Mouse (Mus musculus) midbrain, embryonic 15.5 days (tissue): ENCODE measurements around the gene Dennd2a. TPM values are rescaled to one million over a fixed set of nuclear protein-coding genes. Genes with fewer than 3 reads are reported as not detected.

Experiments
- ATAC-seq: fragments of 200-750 bp; cut with Nextera tagmentation; replicated peaks from 2 replicates; pipeline ENCODE4 v1.8.0; 2017; ENCODE audit warnings: moderate TSS enrichment
- H3K27ac ChIP-seq: fragments of 300-500 bp; sonication (generic); 2 replicates; pipeline ENCODE4 v1.5.1; 2015; ENCODE audit warnings: mild to moderate bottlenecking, inconsistent platforms
- H3K27me3 ChIP-seq: fragments of 300-500 bp; sonication (generic); replicated peaks from 2 replicates; pipeline ENCODE4 v1.6.1; 2015; ENCODE audit warnings: inconsistent platforms
- H3K36me3 ChIP-seq: fragments of 300-500 bp; sonication (generic); replicated peaks from 2 replicates; pipeline ENCODE4 v1.6.1; 2015; ENCODE audit warnings: inconsistent platforms
- H3K4me1 ChIP-seq: fragments of 300-500 bp; sonication (generic); 2 replicates; pipeline ENCODE4 v1.6.1; 2015; ENCODE audit warnings: inconsistent platforms
- H3K4me2 ChIP-seq: fragments of 300-500 bp; sonication (generic); 2 replicates; pipeline ENCODE4 v1.6.1; 2015; ENCODE audit warnings: inconsistent platforms, mild to moderate bottlenecking, moderate library complexity
- H3K4me3 ChIP-seq: fragments of 300-500 bp; sonication (generic); 2 replicates; pipeline ENCODE4 v1.5.1; 2015; ENCODE audit warnings: mild to moderate bottlenecking, inconsistent platforms
- H3K9ac ChIP-seq: fragments of 300-500 bp; sonication (generic); 2 replicates; pipeline ENCODE4 v1.6.1; 2015; ENCODE audit warnings: mild to moderate bottlenecking, inconsistent platforms
- H3K9me3 ChIP-seq: fragments of 300-500 bp; sonication (generic); 2 replicates; pipeline ENCODE4 v1.6.1; 2016; ENCODE audit warnings: inconsistent platforms
- WGBS: fragments of 180-500 bp; shearing (Covaris S2); methylation state at CpG from one replicate; pipeline ENCODE4 v1.1.7; 2015; ENCODE audit warnings: mixed read lengths; 5-methylcytosine and 5-hydroxymethylcytosine counted together
- polyA plus RNA-seq: library from polyadenylated mRNA; unstranded; fragments of >200 nt; fragmentation: Nextera tagmentation; extraction: Ambion mirVana; gene quantifications from 2 replicates; pipeline ENCODE4 v1.2.1, GENCODE M21; 2015

The Dennd2a gene
- polyA plus RNA-seq, 1 experiment from 2014 or later: 21.0 TPM

GRCm38 (mm10) chr6:39528671-39529535, 28.8 kb downstream of the Dennd2a start:
- no peak overlapping the region for H3K9ac ChIP-seq
- peak; percentile 79 for ATAC-seq
- peak overlapping the region; percentile 78 for H3K27ac ChIP-seq
- H3K9me3 ChIP-seq: no peaks in the 10 kb centered on the region
- peaks cover 22% of the 10 kb centered on the region for H3K4me1 ChIP-seq
- no peaks in the 10 kb centered on the region for H3K36me3 ChIP-seq
- WGBS: 31% methylated on average over 12 of the region's 12 CpGs
- H3K27me3 ChIP-seq: no peaks in the 10 kb centered on the region
- H3K4me3 ChIP-seq: no peak overlapping the region
- H3K4me2 ChIP-seq: peak overlapping the region; percentile 12; the same call in 1 of the 2 replicates

- 34% methylated on average over 4 of the region's 4 CpGs for WGBS
- Histone ChIP-seq H3K9ac (no peak overlapping the region), H3K4me3 (no peak overlapping the region)
These were observed 29.9 kb downstream of the Dennd2a start for GRCm38 (mm10) chr6:39527811-39528210.

GRCm38 (mm10) chr6:39527337-39527784, 30.3 kb downstream of the Dennd2a start:
- 0 out of 2 replicates have a peak, but pooled peaks have one; percentile 12 for ATAC-seq
- Histone ChIP-seq H3K4me1 (peaks cover 22% of the 10 kb centered on the region), H3K4me2 (no peak overlapping the region), H3K9ac (no peak overlapping the region), H3K27ac (peak overlapping the region; percentile 78), H3K36me3 (peaks cover 6% of the 10 kb centered on the region; the same call in 1 of the 2 replicates), H3K27me3 (no peaks in the 10 kb centered on the region), H3K4me3 (no peak overlapping the region), H3K9me3 (no peaks in the 10 kb centered on the region)
- 87% methylated on average over 7 of the region's 7 CpGs for WGBS

More at GRCm38 (mm10) chr6:39527811-39528210, 29.9 kb downstream of the Dennd2a start:
- Histone ChIP-seq H3K36me3 (peaks cover 4% of the 10 kb centered on the region; the same call in 1 of the 2 replicates), H3K9me3 (no peaks in the 10 kb centered on the region), H3K4me1 (peaks cover 22% of the 10 kb centered on the region), H3K27ac (peak overlapping the region; percentile 78), H3K27me3 (no peaks in the 10 kb centered on the region), H3K4me2 (no peak overlapping the region)
- ATAC-seq: peak; percentile 64; the same call in 1 of the 2 replicates

- Histone ChIP-seq H3K4me1 (peaks cover 22% of the 10 kb centered on the region), H3K27me3 (no peaks in the 10 kb centered on the region), H3K4me3 (no peak overlapping the region), H3K27ac (0 out of 2 replicates have a peak overlapping the region, but pooled peaks have one; percentile 78), H3K9ac (no peak overlapping the region), H3K9me3 (no peaks in the 10 kb centered on the region), H3K4me2 (no peak overlapping the region), H3K36me3 (peaks cover 9% of the 10 kb centered on the region; the same call in 1 of the 2 replicates)
- ATAC-seq: no peak
- 66% methylated on average over 9 of the region's 10 CpGs for WGBS
These were observed 30.9 kb downstream of the Dennd2a start for GRCm38 (mm10) chr6:39526797-39527196.

GRCm38 (mm10) chr6:39523161-39523560, 34.5 kb downstream of the Dennd2a start:
- ATAC-seq: no peak
- Histone ChIP-seq H3K4me3 (no peak overlapping the region), H3K36me3 (peaks cover 27% of the 10 kb centered on the region; the same call in 1 of the 2 replicates), H3K9me3 (0 out of 2 replicates have a peak, but pooled peaks cover 3% of the 10 kb centered on the region), H3K4me1 (peaks cover 10% of the 10 kb centered on the region), H3K27ac (no peak overlapping the region), H3K9ac (no peak overlapping the region), H3K27me3 (no peaks in the 10 kb centered on the region), H3K4me2 (no peak overlapping the region)
- 94% methylated on average over 13 of the region's 13 CpGs for WGBS

- Histone ChIP-seq H3K4me2 (no peak overlapping the region), H3K27me3 (no peaks in the 10 kb centered on the region), H3K9ac (no peak overlapping the region), H3K27ac (no peak overlapping the region), H3K9me3 (0 out of 2 replicates have a peak, but pooled peaks cover 3% of the 10 kb centered on the region), H3K4me1 (peaks cover 3% of the 10 kb centered on the region), H3K36me3 (peaks cover 27% of the 10 kb centered on the region; the same call in 1 of the 2 replicates), H3K4me3 (no peak overlapping the region)
- 79% methylated on average over 5 of the region's 5 CpGs for WGBS
- no peak for ATAC-seq
These were observed 35.2 kb downstream of the Dennd2a start for GRCm38 (mm10) chr6:39522425-39522824.

GRCm38 (mm10) chr6:39515739-39516131, 41.9 kb downstream of the Dennd2a start:
- H3K4me3 ChIP-seq: no peak overlapping the region
- H3K36me3 ChIP-seq: peaks cover 15% of the 10 kb centered on the region; the same call in 1 of the 2 replicates
- peaks cover 10% of the 10 kb centered on the region for H3K4me1 ChIP-seq
- no peaks in the 10 kb centered on the region for H3K27me3 ChIP-seq
- WGBS: 17% methylated on average over 6 of the region's 6 CpGs
- ATAC-seq: peak; percentile 86
- no peak overlapping the region for H3K9ac ChIP-seq
- 0 out of 2 replicates have a peak, but pooled peaks cover 3% of the 10 kb centered on the region for H3K9me3 ChIP-seq
- peak overlapping the region; percentile 11; the same call in 1 of the 2 replicates for H3K4me2 ChIP-seq
- H3K27ac ChIP-seq: peak overlapping the region; percentile 76

- Histone ChIP-seq H3K4me2 (no peak overlapping the region), H3K4me3 (no peak overlapping the region), H3K4me1 (peaks cover 10% of the 10 kb centered on the region), H3K27me3 (no peaks in the 10 kb centered on the region), H3K36me3 (peaks cover 10% of the 10 kb centered on the region; the same call in 1 of the 2 replicates), H3K9ac (no peak overlapping the region), H3K9me3 (no peaks in the 10 kb centered on the region), H3K27ac (peak overlapping the region; percentile 76)
- WGBS: 55% methylated on average over 11 of the region's 11 CpGs
- ATAC-seq: peak; percentile 59
These were observed 42.5 kb downstream of the Dennd2a start for GRCm38 (mm10) chr6:39515040-39515738.

GRCm38 (mm10) chr6:39503476-39503875, 54.2 kb downstream of the Dennd2a start:
- no peak for ATAC-seq
- no peaks in the 10 kb centered on the region for H3K4me1 ChIP-seq
- 0 out of 2 replicates have a peak, but pooled peaks cover 11% of the 10 kb centered on the region for H3K36me3 ChIP-seq
- H3K9ac ChIP-seq: no peak overlapping the region
- H3K27me3 ChIP-seq: no peaks in the 10 kb centered on the region
- H3K4me3 ChIP-seq: no peak overlapping the region
- no peak overlapping the region for H3K27ac ChIP-seq
- 88% methylated on average over 7 of the region's 7 CpGs for WGBS
- no peaks in the 10 kb centered on the region for H3K9me3 ChIP-seq
- H3K4me2 ChIP-seq: no peak overlapping the region

- Histone ChIP-seq H3K36me3 (0 out of 2 replicates have a peak, but pooled peaks cover 3% of the 10 kb centered on the region), H3K4me1 (peaks cover 7% of the 10 kb centered on the region; the same call in 1 of the 2 replicates), H3K27me3 (no peaks in the 10 kb centered on the region), H3K4me3 (no peak overlapping the region), H3K9ac (no peak overlapping the region), H3K9me3 (no peaks in the 10 kb centered on the region), H3K4me2 (no peak overlapping the region), H3K27ac (no peak overlapping the region)
- WGBS: 60% methylated on average over 4 of the region's 4 CpGs
- ATAC-seq: no peak
These were observed 60.5 kb downstream of the Dennd2a start for GRCm38 (mm10) chr6:39497165-39497564.

GRCm38 (mm10) chr6:39493129-39493714, 64.4 kb downstream of the Dennd2a start:
- Histone ChIP-seq H3K4me2 (no peak overlapping the region), H3K4me1 (peaks cover 7% of the 10 kb centered on the region; the same call in 1 of the 2 replicates), H3K36me3 (peaks cover 15% of the 10 kb centered on the region; the same call in 1 of the 2 replicates), H3K27ac (peak overlapping the region; percentile 27; the same call in 1 of the 2 replicates), H3K9me3 (no peaks in the 10 kb centered on the region), H3K9ac (no peak overlapping the region), H3K4me3 (no peak overlapping the region), H3K27me3 (no peaks in the 10 kb centered on the region)
- WGBS: 65% methylated on average over 12 of the region's 12 CpGs
- peak; percentile 70 for ATAC-seq
